Mouse (Mus musculus) kidney, postnatal 10 days (tissue): ENCODE results near the gene Arpc2.

Experiments
- DNase-seq: peaks from one replicate; pipeline ENCODE4 v3.0.0; 2021; ENCODE audit warnings: mixed read lengths

Gene Arpc2

GRCm38 (mm10) chr1:74303509-74304338 lies 67.8 kb downstream of the Arpc2 start:
- peak; percentile 90 for DNase-seq

GRCm38 (mm10) chr1:74304339-74304790 lies 68.5 kb downstream of the Arpc2 start:
- DNase-seq, result no peak

- DNase-seq, result no peak
Measured at GRCm38 (mm10) chr1:74304946-74305345, 69.1 kb downstream of the Arpc2 start.

- no peak for DNase-seq
Measured at GRCm38 (mm10) chr1:74305522-74305921, 69.6 kb downstream of the Arpc2 start, which contains the start of gene Tmbim1. Tmbim1 (minus strand) TSS chr1:74305622.

GRCm38 (mm10) chr1:74307146-74307545 lies 71.3 kb downstream of the Arpc2 start:
- DNase-seq, result no peak

- DNase-seq, result no peak
Measured at GRCm38 (mm10) chr1:74308001-74308964, 72.4 kb downstream of the Arpc2 start.

GRCm38 (mm10) chr1:74309767-74310166 lies 73.9 kb downstream of the Arpc2 start:
- DNase-seq, result peak; percentile 66

- DNase-seq, result peak; percentile 80
Measured at GRCm38 (mm10) chr1:74313049-74313692, 77.3 kb downstream of the Arpc2 start.

GRCm38 (mm10) chr1:74314796-74315195 lies 78.9 kb downstream of the Arpc2 start:
- DNase-seq, result no peak

GRCm38 (mm10) chr1:74316114-74316827 lies 80.4 kb downstream of the Arpc2 start:
- no peak for DNase-seq
